Mouse (Mus musculus) myocyte (in vitro differentiated cells): ENCODE measurements around the gene Ppm1n.

Experiments
- CEBPB ChIP-seq: IDR thresholded peaks from 2 replicates; pipeline ENCODE4 v1.6.1; 2011; ENCODE audit warnings: mild to moderate bottlenecking, moderate library complexity; ENCODE audit not compliant: poor library complexity, insufficient read depth, severe bottlenecking
- MAX ChIP-seq: IDR thresholded peaks from one replicate; pipeline ENCODE4 v1.6.1; 2011; ENCODE audit warnings: low read depth, mild to moderate bottlenecking, control low read depth
- MYOD1 ChIP-seq, 3 experiments: IDR thresholded peaks; one replicate each; pipeline ENCODE4 v1.6.1; 2011; ENCODE audit warnings: control low read depth in 2 of 3, low read depth in 2 of 3, mild to moderate bottlenecking in 2 of 3, moderate library complexity in 1 of 3; ENCODE audit not compliant: insufficient read length in 2 of 3, control insufficient read depth in 1 of 3
- POLR2A ChIP-seq: IDR thresholded peaks from one replicate; pipeline ENCODE4 v1.6.1; 2011; ENCODE audit warnings: low read depth, mild to moderate bottlenecking, control low read depth, moderate library complexity; ENCODE audit not compliant: insufficient read length
- TCF12 ChIP-seq: IDR thresholded peaks from one replicate; pipeline ENCODE4 v1.6.1; 2011; ENCODE audit warnings: mild to moderate bottlenecking, control low read depth; ENCODE audit not compliant: poor library complexity, insufficient read depth, severe bottlenecking
- TCF3 ChIP-seq: IDR thresholded peaks from one replicate; pipeline ENCODE4 v1.6.1; 2011; ENCODE audit warnings: low read depth, control low read depth; ENCODE audit not compliant: insufficient read length
- USF1 ChIP-seq: IDR thresholded peaks from one replicate; pipeline ENCODE4 v1.6.1; 2011; ENCODE audit warnings: low read depth, mild to moderate bottlenecking, control low read depth, moderate library complexity

- TF ChIP-seq USF1 = no peak
- peak; percentile 2 for TF ChIP-seq POLR2A
- TF ChIP-seq MYOD1 (IDR thresholded peaks at IDR 0.05; ENCODE audit: control insufficient read depth in 1 of 3, insufficient read length in 2 of 3, low read depth in 2 of 3) = no peak
- no peak for TF ChIP-seq MAX
- no peak for TF ChIP-seq CEBPB
- no peak for TF ChIP-seq TCF12
- TF ChIP-seq TCF3 = no peak
Observed at GRCm38 (mm10) chr7:19307739-19308453, 28.0 kb upstream of the Ppm1n start.
